ENCODE assay signal across 8 mouse cellular contexts in genomic region chr4:137497367-137497766, GRCm38 (mm10). TPM values are rescaled to one million over a fixed set of nuclear protein-coding genes. Genes with fewer than 3 reads are reported as not detected.
DNase-seq lines count a peak whose midpoint lies in the region; ATAC-seq and TF ChIP-seq lines count a peak whose summit lies in the region.

No protein-coding gene starts in this region.

- peaks cover 28% of the 10 kb centered on the region; the same call in 1 of the 2 replicates for H3K4me1 ChIP-seq in spleen, adult 2 months (ENCODE audit: control insufficient read depth, insufficient read depth, insufficient read length)

- TF ChIP-seq CTCF in spleen, adult 2 months (IDR thresholded peaks at IDR 0.05; ENCODE audit: extremely low read depth, insufficient read depth, insufficient read length, insufficient replicate concordance) = no peak

- no peak for DNase-seq in spleen, adult 2 months (ENCODE audit: low read depth in 1 of 2, low spot score in 2 of 2)
- no peak for DNase-seq in spleen, postnatal 4 days (ENCODE audit: low spot score in 2 of 2)
- DNase-seq in heart, postnatal 10 days = peak; percentile 72 to 77
- peak; percentile 68 to 90 for DNase-seq in kidney, postnatal 25 days
- no peak for DNase-seq in layer of hippocampus, adult 9-10 months (ENCODE audit: low spot score)
- no peak for DNase-seq in frontal cortex, postnatal 25 days (ENCODE audit: low spot score in 2 of 2)
- no peak for DNase-seq in embryo, embryonic 9.5 days (ENCODE audit: extremely low spot score)

- H3K27me3 ChIP-seq in spleen, adult 2 months (ENCODE audit: control insufficient read depth, insufficient read depth, low read length) = no peaks in the 10 kb centered on the region

- 83% methylated on average over 5 of the region's 5 CpGs for WGBS in spleen, adult 2 months

- H3K4me3 ChIP-seq in spleen, adult 2 months (ENCODE audit: extremely low read depth, insufficient read depth, insufficient read length) = no peak overlapping the region

- no peaks in the 10 kb centered on the region for H3K36me3 ChIP-seq in spleen, adult 2 months (ENCODE audit: control insufficient read depth, insufficient read depth, low read length)

- no peak for ATAC-seq in frontal cortex, adult (ENCODE audit: low TSS enrichment)

- no peak for TF ChIP-seq POLR2A in spleen, adult 2 months (IDR thresholded peaks at IDR 0.05; ENCODE audit: low read depth, low read length)

- intact Hi-C loops in heart, postnatal 10 days (cut with DNase I) = loop anchor here (1.0 kb wide), 1 partner anchor 28 kb away; no protein-coding TSS in a partner anchor

- peak overlapping the region; percentile 43; the same call in 1 of the 2 replicates for H3K27ac ChIP-seq in spleen, adult 2 months (ENCODE audit: insufficient read depth, low read length)

RNA-seq across cellular contexts. Expression of gene Hspg2, which starts 28.8 kb away (rescaled TPM):
- polyA plus RNA-seq in spleen, adult 2 months (2012; rRNA removed) = 24.4 and 27.0 TPM in 2 replicates
- 100 to 1,000 TPM; 524 to 560 TPM for total RNA-seq in heart, postnatal 10 days (2021)

RNA-seq across cellular contexts. Expression of gene 1700013G24Rik, which starts 44.3 kb away (rescaled TPM):
- not detected in 2 replicates for polyA plus RNA-seq in spleen, adult 2 months (2012; rRNA removed)
- total RNA-seq in heart, postnatal 10 days (2021) = not detected

Comparison
In these comparisons a context has a peak if more than half of its experiments do, and no peak if none do; other contexts are left out.
1. DNase-seq: peak in heart, postnatal 10 days (2 of 2) and kidney, postnatal 25 days (2 of 2); none in spleen, adult 2 months (0 of 2), spleen, postnatal 4 days (0 of 2), layer of hippocampus, adult 9-10 months (single experiment), frontal cortex, postnatal 25 days (0 of 2) and embryo, embryonic 9.5 days (single experiment).